Mouse (Mus musculus) ovary, postnatal 10 days (tissue): ENCODE data around the gene Lrrc4c.

Source experiments
- DNase-seq: peaks from one replicate; pipeline ENCODE4 v3.0.0; 2022; ENCODE audit warnings: low spot score

Lrrc4c gene

GRCm38 (mm10) chr2:97609436-97609835 is 1291.5 kb downstream of the Lrrc4c start:
- DNase-seq: no peak

GRCm38 (mm10) chr2:97610566-97610965 is 1292.6 kb downstream of the Lrrc4c start:
- no peak for DNase-seq

DNA sequence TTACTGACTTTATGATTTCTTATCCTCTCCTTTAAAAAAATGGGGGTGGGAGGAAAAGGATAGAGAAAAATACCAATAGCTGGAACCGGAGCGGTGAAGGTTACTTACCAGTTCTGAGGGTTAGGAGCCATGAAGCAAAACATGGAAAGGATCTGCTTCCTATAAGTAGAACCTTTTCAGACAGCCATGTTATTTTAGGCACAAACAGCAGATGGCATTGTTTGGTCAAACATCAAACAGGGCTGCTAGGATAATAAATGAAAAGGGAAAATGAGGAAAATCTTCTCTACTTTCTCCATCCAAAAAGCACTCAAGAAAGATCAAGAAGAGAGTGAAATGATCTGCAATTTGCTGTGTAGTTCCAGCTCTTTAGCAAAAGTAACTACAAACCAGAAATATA is 1296.8 kb downstream of the Lrrc4c start:
- no peak for DNase-seq

DNA sequence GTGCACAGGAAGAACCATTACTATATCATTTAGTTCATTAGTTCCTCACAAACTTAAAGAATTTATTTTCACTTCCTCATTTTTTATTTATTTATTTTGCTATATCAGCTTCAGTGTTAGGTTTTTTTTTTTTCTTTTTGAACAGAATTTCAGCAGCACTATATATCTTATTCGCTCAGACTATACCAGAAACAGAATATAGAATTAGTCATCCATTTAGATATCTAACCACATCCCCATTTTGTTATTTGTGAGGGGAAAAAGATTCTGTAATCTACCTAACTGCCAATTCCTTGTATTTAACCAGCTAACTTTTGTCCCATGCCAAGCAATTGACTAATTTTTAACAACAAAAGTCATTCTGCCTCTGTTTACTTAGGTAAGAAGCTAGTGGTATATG is 1300.6 kb downstream of the Lrrc4c start:
- no peak for DNase-seq

- no peak for DNase-seq
Observed at GRCm38 (mm10) chr2:97639941-97640340, 1322.0 kb downstream of the Lrrc4c start.

DNA sequence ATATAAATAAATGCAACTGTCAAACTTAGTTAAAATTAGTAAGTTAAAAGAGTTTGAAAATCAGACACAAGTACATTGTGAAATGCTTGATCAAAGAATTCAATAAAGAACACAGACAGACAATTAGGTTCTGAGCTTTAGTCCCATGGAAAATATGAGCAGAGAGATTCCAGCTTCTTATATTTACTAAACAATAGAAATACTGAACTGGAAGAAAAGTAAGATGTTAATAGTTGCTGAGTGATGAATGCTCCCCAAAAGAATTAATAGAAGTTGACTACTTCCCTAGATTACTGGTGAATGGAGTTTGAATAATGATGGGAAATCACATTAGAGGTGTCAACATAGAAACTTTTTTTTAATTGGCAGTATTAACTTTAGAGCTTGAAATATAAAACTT is 1323.7 kb downstream of the Lrrc4c start:
- no peak for DNase-seq

GRCm38 (mm10) chr2:97652711-97653110 is 1334.7 kb downstream of the Lrrc4c start:
- no peak for DNase-seq
